Mouse (Mus musculus) myocyte (in vitro differentiated cells): Measurements from ENCODE around the gene Parm1.

Source experiments
- CEBPB ChIP-seq: IDR thresholded peaks from 2 replicates; pipeline ENCODE4 v1.6.1; 2011; ENCODE audit warnings: mild to moderate bottlenecking, moderate library complexity; ENCODE audit not compliant: poor library complexity, insufficient read depth, severe bottlenecking
- MAX ChIP-seq: IDR thresholded peaks from one replicate; pipeline ENCODE4 v1.6.1; 2011; ENCODE audit warnings: low read depth, mild to moderate bottlenecking, control low read depth
- MYOD1 ChIP-seq, 3 experiments: IDR thresholded peaks; one replicate each; pipeline ENCODE4 v1.6.1; 2011; ENCODE audit warnings: control low read depth in 2 of 3, low read depth in 2 of 3, mild to moderate bottlenecking in 2 of 3, moderate library complexity in 1 of 3; ENCODE audit not compliant: insufficient read length in 2 of 3, control insufficient read depth in 1 of 3
- POLR2A ChIP-seq: IDR thresholded peaks from one replicate; pipeline ENCODE4 v1.6.1; 2011; ENCODE audit warnings: low read depth, mild to moderate bottlenecking, control low read depth, moderate library complexity; ENCODE audit not compliant: insufficient read length
- POLR2AphosphoS2 ChIP-seq: IDR thresholded peaks from one replicate; pipeline ENCODE4 v1.6.1; 2011; ENCODE audit warnings: low read depth, control low read depth; ENCODE audit not compliant: insufficient read length
- TCF12 ChIP-seq: IDR thresholded peaks from one replicate; pipeline ENCODE4 v1.6.1; 2011; ENCODE audit warnings: mild to moderate bottlenecking, control low read depth; ENCODE audit not compliant: poor library complexity, insufficient read depth, severe bottlenecking
- TCF3 ChIP-seq: IDR thresholded peaks from one replicate; pipeline ENCODE4 v1.6.1; 2011; ENCODE audit warnings: low read depth, control low read depth; ENCODE audit not compliant: insufficient read length

- TF ChIP-seq MYOD1 (IDR thresholded peaks at IDR 0.05; ENCODE audit: control insufficient read depth in 1 of 3, insufficient read length in 2 of 3, low read depth in 2 of 3) (no peak), TCF12 (no peak), POLR2A (no peak), MAX (no peak), CEBPB (no peak), POLR2AphosphoS2 (no peak), TCF3 (no peak)
These were observed 61.5 kb downstream of the Parm1 start for GRCm38 (mm10) chr5:91578924-91579323.
